Mouse (Mus musculus) stomach, embryonic 14.5 days (tissue): ENCODE data around the gene Fank1. TPM values are rescaled to one million over a fixed set of nuclear protein-coding genes. Genes with fewer than 3 reads are reported as not detected.

Experiments
- ATAC-seq: fragments of 200-750 bp; cut with Nextera tagmentation; 2 replicates; pipeline ENCODE4 v1.8.0; 2017; ENCODE audit warnings: low read depth, moderate TSS enrichment; ENCODE audit not compliant: insufficient number of reproducible peaks, insufficient read depth, low FRiP score
- H3K27ac ChIP-seq: fragments of 300-500 bp; sonication (generic); 2 replicates; pipeline ENCODE4 v1.5.1; 2014; ENCODE audit warnings: mild to moderate bottlenecking, low read length, moderate library complexity, mixed read lengths
- H3K27me3 ChIP-seq: fragments of 300-500 bp; sonication (generic); 2 replicates; pipeline ENCODE4 v1.6.1; 2014; ENCODE audit warnings: low read length, control low read depth, mixed read lengths; ENCODE audit not compliant: control insufficient read depth, insufficient read depth
- H3K36me3 ChIP-seq: fragments of 300-500 bp; sonication (generic); 2 replicates; pipeline ENCODE4 v1.6.1; 2014; ENCODE audit warnings: mild to moderate bottlenecking, control low read depth, low read length, moderate library complexity, mixed read lengths; ENCODE audit not compliant: control insufficient read depth, insufficient read depth
- H3K4me1 ChIP-seq: fragments of 300-500 bp; sonication (generic); 2 replicates; pipeline ENCODE4 v1.6.1; 2014; ENCODE audit warnings: low read length, control low read depth, mixed read lengths; ENCODE audit not compliant: control insufficient read depth, insufficient read depth
- H3K4me2 ChIP-seq: fragments of 300-500 bp; sonication (generic); replicated peaks from 2 replicates; pipeline ENCODE4 v1.6.1; 2014; ENCODE audit warnings: low read depth, low read length, control low read depth
- H3K4me3 ChIP-seq: fragments of 300-500 bp; sonication (generic); 2 replicates; pipeline ENCODE4 v1.5.1; 2014; ENCODE audit warnings: low read depth, low read length, control low read depth
- H3K9ac ChIP-seq: fragments of 300-500 bp; sonication (generic); replicated peaks from 2 replicates; pipeline ENCODE4 v1.6.1; 2014; ENCODE audit warnings: low read depth, mild to moderate bottlenecking, control low read depth, low read length, moderate library complexity, mixed read lengths
- H3K9me3 ChIP-seq: fragments of 300-500 bp; sonication (generic); 2 replicates; pipeline ENCODE4 v1.6.1; 2016; ENCODE audit warnings: low read depth, low read length, control low read depth; ENCODE audit not compliant: control insufficient read depth
- WGBS: fragments of 180-500 bp; shearing (Covaris S2); extraction: QIAGEN DNeasy Blood & Tissue Kit; methylation state at CpG from one replicate; pipeline ENCODE4 v1.1.7; 2014; 5-methylcytosine and 5-hydroxymethylcytosine counted together
- polyA plus RNA-seq: library from polyadenylated mRNA; unstranded; fragments of >200 nt; fragmentation: Nextera tagmentation; extraction: Ambion mirVana; gene quantifications from 2 replicates; pipeline ENCODE4 v1.2.1, GENCODE M21; 2014

Gene Fank1
- polyA plus RNA-seq, 1 experiment from 2014 or later, result 0.36 TPM

GRCm38 (mm10) chr7:133899391-133899790, 122.7 kb downstream of the Fank1 start:
- no peak for ATAC-seq
- Histone ChIP-seq H3K4me1 (no peaks in the 10 kb centered on the region), H3K9me3 (no peaks in the 10 kb centered on the region), H3K4me2 (no peak overlapping the region), H3K27me3 (no peaks in the 10 kb centered on the region), H3K9ac (no peak overlapping the region), H3K36me3 (no peaks in the 10 kb centered on the region), H3K27ac (no peak overlapping the region), H3K4me3 (no peak overlapping the region)
- 82% methylated on average over 4 of the region's 4 CpGs for WGBS

GRCm38 (mm10) chr7:133908966-133909365, 132.3 kb downstream of the Fank1 start:
- Histone ChIP-seq H3K9ac (no peak overlapping the region), H3K27me3 (no peaks in the 10 kb centered on the region), H3K36me3 (no peaks in the 10 kb centered on the region), H3K4me1 (no peaks in the 10 kb centered on the region), H3K4me2 (no peak overlapping the region), H3K4me3 (no peak overlapping the region), H3K9me3 (peaks cover 8% of the 10 kb centered on the region; the same call in 1 of the 2 replicates), H3K27ac (no peak overlapping the region)
- ATAC-seq, result no peak
- 87% methylated on average over 4 of the region's 4 CpGs for WGBS

GRCm38 (mm10) chr7:133909833-133910375, 133.2 kb downstream of the Fank1 start:
- H3K27ac ChIP-seq, result no peak overlapping the region
- H3K4me2 ChIP-seq, result no peak overlapping the region
- H3K9me3 ChIP-seq, result peaks cover 8% of the 10 kb centered on the region; the same call in 1 of the 2 replicates
- H3K4me1 ChIP-seq, result no peaks in the 10 kb centered on the region
- no peaks in the 10 kb centered on the region for H3K27me3 ChIP-seq
- 48% methylated on average over 7 of the region's 7 CpGs for WGBS
- H3K36me3 ChIP-seq, result no peaks in the 10 kb centered on the region
- no peak overlapping the region for H3K4me3 ChIP-seq
- no peak overlapping the region for H3K9ac ChIP-seq
- no peak for ATAC-seq

- 87% methylated on average over 3 of the region's 3 CpGs for WGBS
- ATAC-seq, result no peak
- Histone ChIP-seq H3K4me1 (no peaks in the 10 kb centered on the region), H3K9me3 (no peaks in the 10 kb centered on the region), H3K27me3 (no peaks in the 10 kb centered on the region), H3K4me3 (no peak overlapping the region), H3K4me2 (no peak overlapping the region), H3K9ac (no peak overlapping the region), H3K27ac (no peak overlapping the region), H3K36me3 (no peaks in the 10 kb centered on the region)
Observed at GRCm38 (mm10) chr7:133911881-133912280, 135.2 kb downstream of the Fank1 start.

- ATAC-seq, result no peak
- no peak overlapping the region for H3K4me3 ChIP-seq
Observed at GRCm38 (mm10) chr7:133916230-133916629, 139.6 kb downstream of the Fank1 start.

GRCm38 (mm10) chr7:133919306-133919705, 142.6 kb downstream of the Fank1 start:
- 70% methylated on average over 5 of the region's 5 CpGs for WGBS
- Histone ChIP-seq H3K27ac (no peak overlapping the region), H3K4me3 (no peak overlapping the region), H3K9me3 (no peaks in the 10 kb centered on the region), H3K36me3 (no peaks in the 10 kb centered on the region), H3K4me2 (no peak overlapping the region), H3K4me1 (0 out of 2 replicates have a peak, but pooled peaks cover 5% of the 10 kb centered on the region), H3K9ac (no peak overlapping the region), H3K27me3 (0 out of 2 replicates have a peak, but pooled peaks cover 2% of the 10 kb centered on the region)
- no peak for ATAC-seq

More at GRCm38 (mm10) chr7:133916230-133916629, 139.6 kb downstream of the Fank1 start:
- no peaks in the 10 kb centered on the region for H3K9me3 ChIP-seq
- H3K4me1 ChIP-seq, result no peaks in the 10 kb centered on the region
- no peak overlapping the region for H3K4me2 ChIP-seq
- 82% methylated on average over 9 of the region's 9 CpGs for WGBS
- H3K27ac ChIP-seq, result no peak overlapping the region
- no peak overlapping the region for H3K9ac ChIP-seq
- H3K27me3 ChIP-seq, result no peaks in the 10 kb centered on the region
- no peaks in the 10 kb centered on the region for H3K36me3 ChIP-seq

GRCm38 (mm10) chr7:133919918-133920317, 143.3 kb downstream of the Fank1 start:
- Histone ChIP-seq H3K4me3 (no peak overlapping the region), H3K36me3 (no peaks in the 10 kb centered on the region), H3K9ac (no peak overlapping the region), H3K27me3 (0 out of 2 replicates have a peak, but pooled peaks cover 2% of the 10 kb centered on the region), H3K4me1 (0 out of 2 replicates have a peak, but pooled peaks cover 5% of the 10 kb centered on the region), H3K4me2 (no peak overlapping the region), H3K27ac (no peak overlapping the region), H3K9me3 (no peaks in the 10 kb centered on the region)
- ATAC-seq, result no peak
- WGBS, result 82% methylated on average over 5 of the region's 5 CpGs

GRCm38 (mm10) chr7:133920724-133921123, 144.1 kb downstream of the Fank1 start:
- no peak for ATAC-seq
- Histone ChIP-seq H3K9me3 (no peaks in the 10 kb centered on the region), H3K27me3 (0 out of 2 replicates have a peak, but pooled peaks cover 2% of the 10 kb centered on the region), H3K27ac (no peak overlapping the region), H3K4me3 (no peak overlapping the region), H3K4me2 (no peak overlapping the region), H3K9ac (no peak overlapping the region), H3K4me1 (0 out of 2 replicates have a peak, but pooled peaks cover 5% of the 10 kb centered on the region), H3K36me3 (no peaks in the 10 kb centered on the region)
- 74% methylated on average over 7 of the region's 7 CpGs for WGBS

GRCm38 (mm10) chr7:133921291-133921690, 144.6 kb downstream of the Fank1 start:
- no peak overlapping the region for H3K4me3 ChIP-seq
- 96% methylated on average over 4 of the region's 4 CpGs for WGBS
- 0 out of 2 replicates have a peak, but pooled peaks cover 2% of the 10 kb centered on the region for H3K27me3 ChIP-seq
- no peak for ATAC-seq
- no peaks in the 10 kb centered on the region for H3K36me3 ChIP-seq
- no peaks in the 10 kb centered on the region for H3K9me3 ChIP-seq
- H3K4me2 ChIP-seq, result no peak overlapping the region
- H3K9ac ChIP-seq, result no peak overlapping the region
- no peak overlapping the region for H3K27ac ChIP-seq
- 0 out of 2 replicates have a peak, but pooled peaks cover 5% of the 10 kb centered on the region for H3K4me1 ChIP-seq
